Mouse (Mus musculus) liver, embryonic 12.5 days (tissue): ENCODE measurements around the gene Plpp3. TPM values are rescaled to one million over a fixed set of nuclear protein-coding genes. Genes with fewer than 3 reads are reported as not detected.
"Not testable (repeated sequence)": the region's sequence is repeated elsewhere in the genome, so short reads cannot be mapped to it uniquely, and the experiment has no call there.

Experiments used
- ATAC-seq: fragments of 200-750 bp; cut with Nextera tagmentation; 2 replicates; pipeline ENCODE4 v1.8.0; 2017; ENCODE audit warnings: moderate number of reproducible peaks, mild to moderate bottlenecking, moderate library complexity
- H3K27ac ChIP-seq: fragments of 300-500 bp; sonication (generic); 2 replicates; pipeline ENCODE4 v1.5.1; 2016; ENCODE audit warnings: mild to moderate bottlenecking
- H3K27me3 ChIP-seq: fragments of 300-500 bp; sonication (generic); replicated peaks from 2 replicates; pipeline ENCODE4 v1.6.1; 2016; ENCODE audit warnings: mild to moderate bottlenecking, moderate library complexity
- H3K36me3 ChIP-seq: fragments of 300-500 bp; sonication (generic); 2 replicates; pipeline ENCODE4 v1.6.1; 2016; ENCODE audit warnings: mild to moderate bottlenecking, moderate library complexity
- H3K4me1 ChIP-seq: fragments of 300-500 bp; sonication (generic); 2 replicates; pipeline ENCODE4 v1.6.1; 2016
- H3K4me2 ChIP-seq: fragments of 300-500 bp; sonication (generic); 2 replicates; pipeline ENCODE4 v1.6.1; 2016; ENCODE audit warnings: mild to moderate bottlenecking, moderate library complexity
- H3K4me3 ChIP-seq: fragments of 300-500 bp; sonication (generic); 2 replicates; pipeline ENCODE4 v1.5.1; 2016; ENCODE audit warnings: mild to moderate bottlenecking, moderate library complexity
- H3K9ac ChIP-seq: fragments of 300-500 bp; sonication (generic); 2 replicates; pipeline ENCODE4 v1.6.1; 2016; ENCODE audit warnings: mild to moderate bottlenecking, moderate library complexity
- H3K9me3 ChIP-seq: fragments of 300-500 bp; sonication (generic); replicated peaks from 2 replicates; pipeline ENCODE4 v1.6.1; 2016; ENCODE audit warnings: mild to moderate bottlenecking, moderate library complexity
- WGBS: fragments of 180-500 bp; shearing (Covaris S2); methylation state at CpG from one replicate; pipeline ENCODE4 v1.1.7; 2016; ENCODE audit not compliant: insufficient replicate concordance; 5-methylcytosine and 5-hydroxymethylcytosine counted together
- polyA plus RNA-seq: library from polyadenylated mRNA; unstranded; fragments of >200 nt; fragmentation: Nextera tagmentation; extraction: Ambion mirVana; gene quantifications from 2 replicates; pipeline ENCODE4 v1.2.1, GENCODE M21; 2016

Plpp3 gene
- polyA plus RNA-seq, 1 experiment from 2014 or later = 14.5 TPM

DNA sequence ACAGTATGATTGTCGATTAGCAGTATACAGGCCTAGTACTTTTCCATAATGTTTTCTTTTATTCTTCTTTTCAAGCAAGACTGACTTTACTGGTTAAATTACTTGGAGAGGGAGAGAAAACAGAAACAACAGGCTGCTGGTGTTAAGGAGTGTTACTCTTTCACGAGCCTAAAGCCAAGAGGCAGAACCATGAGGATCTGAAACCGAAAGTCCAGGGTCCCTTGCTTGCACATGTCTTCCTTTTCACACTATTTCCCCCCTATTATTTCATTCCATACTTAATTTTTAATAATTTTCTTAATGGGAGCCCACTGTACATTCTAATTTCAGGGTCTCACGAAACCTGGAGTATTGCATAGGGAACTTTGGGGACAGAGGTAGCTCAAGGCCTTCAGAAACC, 97.2 kb downstream of the Plpp3 start:
- Histone ChIP-seq H3K4me2 (no peak overlapping the region), H3K27ac (no peak overlapping the region), H3K4me1 (no peaks in the 10 kb centered on the region), H3K36me3 (no peaks in the 10 kb centered on the region), H3K4me3 (no peak overlapping the region), H3K9ac (no peak overlapping the region), H3K27me3 (no peaks in the 10 kb centered on the region), H3K9me3 (no peaks in the 10 kb centered on the region)
- no peak for ATAC-seq
- 69% methylated on average over 4 of the region's 4 CpGs for WGBS

DNA sequence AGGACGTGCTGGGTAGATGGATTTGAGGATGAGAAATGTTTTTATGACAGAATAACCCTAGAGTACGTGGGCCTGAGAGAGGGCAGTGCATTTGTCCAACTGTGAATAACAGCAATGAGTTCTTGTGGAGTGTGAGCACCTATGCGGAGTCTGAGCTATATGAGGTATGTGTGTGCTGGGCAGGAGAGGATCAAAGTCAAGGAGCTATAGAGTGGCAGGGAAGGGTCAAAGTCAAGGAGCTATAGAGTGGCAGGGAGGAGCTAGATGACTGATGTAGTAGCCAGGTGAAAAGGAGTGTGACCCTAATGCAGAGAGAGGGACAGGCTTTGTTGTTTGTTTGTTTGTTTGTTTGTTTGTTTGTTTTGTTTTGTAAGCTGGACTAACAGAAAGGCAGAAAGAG, 98.0 kb downstream of the Plpp3 start:
- H3K4me1 ChIP-seq = peaks cover 3% of the 10 kb centered on the region; the same call in 1 of the 2 replicates
- H3K9ac ChIP-seq = no peak overlapping the region
- H3K9me3 ChIP-seq = no peaks in the 10 kb centered on the region
- no peak overlapping the region for H3K4me3 ChIP-seq
- no peaks in the 10 kb centered on the region for H3K27me3 ChIP-seq
- 61% methylated on average over 3 of the region's 3 CpGs for WGBS
- no peak for ATAC-seq
- no peaks in the 10 kb centered on the region for H3K36me3 ChIP-seq
- no peak overlapping the region for H3K4me2 ChIP-seq
- no peak overlapping the region for H3K27ac ChIP-seq

DNA sequence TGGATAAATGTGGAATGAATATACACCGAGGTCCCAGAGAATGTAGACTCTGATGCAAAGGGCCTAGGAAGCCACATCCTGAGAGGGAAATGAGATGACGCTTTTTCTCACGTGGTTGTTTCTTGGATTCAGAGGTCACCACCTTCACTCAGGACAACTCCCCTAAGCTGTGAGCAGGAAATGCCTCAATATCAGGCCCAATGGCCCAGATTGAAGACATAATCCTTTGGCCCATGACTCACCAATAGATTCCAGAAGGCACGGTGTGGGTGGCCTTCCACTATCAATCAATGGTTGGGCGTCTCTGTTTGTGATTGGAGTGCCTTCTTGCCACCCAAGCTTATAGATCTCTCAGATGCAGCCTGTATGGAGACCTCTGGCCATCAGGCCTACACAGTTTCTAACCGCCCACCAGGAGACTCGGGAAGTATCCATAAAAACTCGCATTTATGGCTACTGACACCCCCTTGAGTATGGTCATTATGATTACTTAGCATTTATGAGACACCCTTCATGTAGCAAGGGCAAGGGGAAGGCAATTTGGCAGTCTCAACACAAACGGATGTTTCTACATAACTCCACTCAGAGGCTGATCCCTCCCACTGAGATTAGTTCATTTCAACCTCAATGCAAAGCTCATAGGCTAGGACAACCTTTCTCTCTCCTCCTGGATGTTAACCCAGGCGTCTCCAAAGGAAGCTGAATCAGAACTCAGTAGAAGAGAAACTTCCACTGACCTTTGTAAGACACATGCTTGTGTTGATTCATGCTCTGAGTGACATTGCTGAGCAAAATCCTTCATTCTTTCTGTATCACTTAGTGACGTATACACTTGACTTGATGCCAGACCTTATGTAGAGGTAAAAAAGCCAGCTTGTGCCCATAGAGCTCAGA, 100.8 kb downstream of the Plpp3 start:
- peaks cover 9% of the 10 kb centered on the region; the same call in 1 of the 2 replicates for H3K4me1 ChIP-seq
- H3K4me3 ChIP-seq = no peak overlapping the region
- whole genome bisulfite sequencing = 61% methylated on average over 11 of the region's 11 CpGs
- no peak for ATAC-seq
- no peak overlapping the region for H3K4me2 ChIP-seq
- no peak overlapping the region for H3K27ac ChIP-seq
- no peaks in the 10 kb centered on the region for H3K9me3 ChIP-seq
- H3K9ac ChIP-seq = no peak overlapping the region
- H3K27me3 ChIP-seq = no peaks in the 10 kb centered on the region
- H3K36me3 ChIP-seq = no peaks in the 10 kb centered on the region

DNA sequence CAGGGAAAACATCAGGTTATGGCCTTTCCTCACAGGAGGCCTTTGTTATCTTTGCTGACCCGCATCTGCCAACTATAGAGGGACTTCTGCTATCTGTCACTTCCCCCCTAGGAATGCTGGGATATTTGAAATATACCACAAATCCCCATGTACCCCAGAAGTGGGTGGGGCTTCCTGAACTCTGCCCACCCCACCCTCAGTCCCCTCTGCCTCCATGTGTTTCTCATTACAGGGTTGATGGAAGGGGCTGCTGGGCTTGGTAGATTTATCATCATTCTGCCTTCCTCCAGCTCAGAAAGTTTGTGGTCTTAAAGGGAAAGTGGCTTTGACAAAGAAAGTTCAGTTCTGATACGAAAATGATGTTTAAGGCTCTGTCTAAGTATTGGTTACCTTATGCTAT, 103.2 kb downstream of the Plpp3 start:
- Histone ChIP-seq H3K4me2 (no peak overlapping the region), H3K9me3 (no peaks in the 10 kb centered on the region), H3K27ac (no peak overlapping the region), H3K36me3 (no peaks in the 10 kb centered on the region), H3K27me3 (no peaks in the 10 kb centered on the region), H3K4me1 (peaks cover 9% of the 10 kb centered on the region; the same call in 1 of the 2 replicates), H3K4me3 (no peak overlapping the region), H3K9ac (no peak overlapping the region)
- no peak for ATAC-seq
- WGBS = 33% methylated on average over 2 of the region's 2 CpGs

DNA sequence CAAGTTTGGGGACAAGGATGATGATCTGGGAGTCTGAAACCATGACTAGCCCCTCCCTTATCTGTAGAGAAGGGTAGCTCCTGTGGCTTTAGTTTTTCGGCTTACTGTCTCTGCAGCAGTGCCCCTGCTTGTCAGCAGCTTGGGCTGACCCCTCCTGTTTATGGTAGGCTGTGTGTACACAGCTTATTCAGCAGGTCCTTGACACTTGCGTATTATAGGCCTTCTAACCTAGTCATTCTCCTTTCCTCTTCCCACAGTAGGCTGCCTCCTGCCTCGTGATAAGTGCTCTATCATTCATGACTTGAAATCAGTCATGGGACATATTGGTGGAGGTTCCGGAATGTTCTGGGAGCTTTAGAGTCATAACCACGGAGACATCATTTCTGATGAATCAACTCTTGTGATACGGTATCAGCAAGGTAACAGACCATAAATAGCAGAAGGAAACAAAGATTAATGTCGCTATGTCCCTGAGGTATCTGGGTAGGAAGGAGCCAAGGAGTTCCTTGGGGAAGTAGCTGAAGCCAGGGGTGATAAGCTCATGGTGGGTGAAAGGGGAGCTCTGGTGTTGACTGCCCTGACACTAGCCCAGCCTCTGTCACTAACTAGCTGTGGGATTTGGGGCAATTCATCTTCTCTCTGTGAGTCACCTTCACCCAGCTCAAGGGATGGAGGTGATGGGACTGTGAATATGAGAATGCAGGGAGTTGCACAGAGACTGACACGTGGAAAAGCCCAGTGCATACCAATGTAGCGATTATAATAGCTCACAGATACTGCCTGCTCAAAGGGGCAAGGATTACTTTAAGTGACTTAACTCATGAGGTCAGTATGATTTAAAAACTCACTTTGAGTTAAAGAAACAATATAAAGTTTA, 104.0 kb downstream of the Plpp3 start:
- no peaks in the 10 kb centered on the region for H3K27me3 ChIP-seq

DNA sequence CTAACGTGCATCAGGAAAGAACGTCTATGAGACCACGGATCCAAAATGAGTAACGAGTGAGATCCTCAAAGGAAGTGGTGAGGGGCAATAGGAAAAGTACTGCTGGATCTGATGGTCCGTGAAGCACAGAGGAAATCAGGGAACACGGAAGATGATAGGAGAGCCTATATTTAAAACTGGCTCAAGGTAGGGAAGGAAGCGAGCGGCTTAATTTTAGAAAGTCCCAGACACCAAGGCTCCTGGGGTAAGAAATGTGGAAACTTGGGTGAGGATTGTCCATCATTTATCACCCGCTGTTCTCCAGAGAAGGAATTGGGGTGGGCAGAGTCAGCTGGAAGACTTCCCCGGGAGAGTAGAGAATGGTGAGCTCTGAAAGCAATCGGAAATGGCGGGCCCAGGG, 105.2 kb downstream of the Plpp3 start:
- H3K9ac ChIP-seq = no peak overlapping the region
- H3K36me3 ChIP-seq = no peaks in the 10 kb centered on the region
- ATAC-seq = no peak
- WGBS = 63% methylated on average over 12 of the region's 12 CpGs
- peaks cover 9% of the 10 kb centered on the region; the same call in 1 of the 2 replicates for H3K4me1 ChIP-seq
- no peaks in the 10 kb centered on the region for H3K9me3 ChIP-seq
- no peak overlapping the region for H3K4me2 ChIP-seq
- no peak overlapping the region for H3K4me3 ChIP-seq
- no peak overlapping the region for H3K27ac ChIP-seq
- H3K27me3 ChIP-seq = no peaks in the 10 kb centered on the region

More for the DNA sequence above, 104.0 kb downstream of the Plpp3 start:
- Histone ChIP-seq H3K9ac (no peak overlapping the region), H3K4me3 (no peak overlapping the region), H3K4me2 (no peak overlapping the region), H3K9me3 (no peaks in the 10 kb centered on the region), H3K36me3 (no peaks in the 10 kb centered on the region), H3K27ac (no peak overlapping the region), H3K4me1 (peaks cover 9% of the 10 kb centered on the region; the same call in 1 of the 2 replicates)
- WGBS = 43% methylated on average over 9 of the region's 9 CpGs
- ATAC-seq = peak; percentile 46; the same call in 1 of the 2 replicates

DNA sequence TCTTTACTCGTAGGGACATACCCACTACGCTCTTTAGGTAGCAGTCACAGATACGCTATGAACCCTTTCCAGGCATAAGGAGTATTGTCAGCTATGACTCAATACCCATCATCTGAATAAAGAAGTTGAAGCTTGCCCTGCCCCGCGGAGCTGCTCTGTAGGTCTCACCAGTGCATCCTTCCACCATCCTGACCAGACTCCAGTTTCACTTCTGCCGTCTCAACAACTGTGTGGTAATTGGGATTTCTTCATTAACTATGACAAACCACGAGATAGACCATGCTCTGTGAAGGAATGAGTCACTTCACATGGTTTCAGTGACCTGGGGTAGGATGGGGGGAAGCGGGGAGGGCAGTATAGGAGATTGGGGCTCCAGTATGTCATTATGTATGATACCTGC, 106.5 kb downstream of the Plpp3 start:
- no peak for ATAC-seq
- Histone ChIP-seq H3K27ac (no peak overlapping the region), H3K36me3 (no peaks in the 10 kb centered on the region), H3K4me2 (no peak overlapping the region), H3K9ac (no peak overlapping the region), H3K4me1 (peaks cover 9% of the 10 kb centered on the region; the same call in 1 of the 2 replicates), H3K4me3 (no peak overlapping the region), H3K9me3 (no peaks in the 10 kb centered on the region), H3K27me3 (no peaks in the 10 kb centered on the region)
- 74% methylated on average over 8 of the region's 8 CpGs for WGBS

DNA sequence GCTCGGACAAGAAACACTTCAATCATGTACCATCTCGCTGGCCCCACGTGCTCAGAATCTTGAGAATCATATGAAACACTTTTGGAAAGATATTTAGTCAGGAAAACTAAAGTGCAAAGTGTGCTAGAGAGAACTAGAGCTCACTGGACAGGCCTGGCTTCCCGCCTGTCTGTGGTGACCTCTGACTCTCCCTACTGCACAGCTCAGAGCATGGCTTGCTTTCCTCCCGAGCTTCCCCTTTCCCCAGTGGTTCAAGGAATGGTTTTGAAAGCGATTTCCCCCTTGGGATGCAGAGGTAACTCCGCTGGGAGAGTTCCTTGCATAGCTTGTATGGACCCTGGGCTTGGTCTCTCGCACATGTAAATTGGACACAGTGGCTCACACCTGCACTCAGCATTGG, 107.9 kb downstream of the Plpp3 start:
- no peaks in the 10 kb centered on the region for H3K36me3 ChIP-seq
- H3K9me3 ChIP-seq = no peaks in the 10 kb centered on the region
- no peak for ATAC-seq
- H3K27me3 ChIP-seq = no peaks in the 10 kb centered on the region
- no peak overlapping the region for H3K4me2 ChIP-seq
- no peak overlapping the region for H3K27ac ChIP-seq
- WGBS = 58% methylated on average over 8 of the region's 8 CpGs
- peaks cover 8% of the 10 kb centered on the region; the same call in 1 of the 2 replicates for H3K4me1 ChIP-seq
- no peak overlapping the region for H3K4me3 ChIP-seq
- H3K9ac ChIP-seq = no peak overlapping the region

DNA sequence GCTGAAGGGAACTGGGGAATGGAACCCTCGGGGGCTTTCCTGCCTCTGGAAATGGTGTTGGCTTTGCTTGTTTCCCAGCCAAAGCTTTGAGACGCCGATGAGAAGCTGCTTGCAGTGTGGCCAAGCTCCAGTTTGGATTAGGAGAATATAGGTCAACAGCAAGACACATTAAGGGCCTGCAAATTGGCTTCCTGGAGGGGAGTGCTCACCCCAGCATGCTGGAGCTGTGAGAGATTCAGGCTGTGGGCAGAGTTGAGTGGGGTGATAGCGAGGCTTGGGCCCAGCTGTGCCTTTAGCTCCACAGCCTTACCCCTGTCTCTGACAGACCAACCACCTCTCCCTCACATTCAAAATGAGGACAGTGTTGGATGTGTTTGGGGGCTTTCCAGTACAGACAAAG, 108.5 kb downstream of the Plpp3 start:
- Histone ChIP-seq H3K9ac (no peak overlapping the region), H3K4me3 (no peak overlapping the region), H3K4me2 (no peak overlapping the region), H3K27ac (no peak overlapping the region), H3K9me3 (no peaks in the 10 kb centered on the region), H3K36me3 (no peaks in the 10 kb centered on the region), H3K4me1 (peaks cover 3% of the 10 kb centered on the region; the same call in 1 of the 2 replicates), H3K27me3 (no peaks in the 10 kb centered on the region)
- ATAC-seq = no peak
- 66% methylated on average over 4 of the region's 4 CpGs for WGBS

DNA sequence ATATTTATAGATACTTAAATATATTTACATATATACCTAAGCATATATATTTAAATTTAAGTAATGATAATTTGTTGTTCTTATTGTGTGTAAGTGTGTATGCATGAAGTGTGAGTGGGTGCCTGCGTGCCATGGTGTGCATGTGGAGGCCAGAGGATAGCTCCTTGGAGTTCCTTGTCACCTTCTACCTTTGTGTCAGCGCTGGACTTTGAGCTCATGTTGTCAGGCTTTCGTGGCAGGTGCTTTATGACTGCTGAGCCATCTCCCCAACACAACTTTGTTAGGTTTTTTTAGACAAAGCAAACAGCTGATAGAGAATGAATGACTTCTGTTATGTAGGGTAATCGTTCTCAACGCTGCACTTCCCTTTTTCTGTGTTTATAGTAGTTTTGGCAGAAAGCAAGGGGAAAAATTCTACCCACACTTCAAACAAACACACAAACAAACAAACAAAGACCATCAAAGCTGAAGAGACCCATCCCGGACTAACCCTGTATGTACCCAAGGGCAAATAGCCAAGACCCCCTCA, 111.1 kb downstream of the Plpp3 start:
- no peak for ATAC-seq
- Histone ChIP-seq H3K4me3 (no peak overlapping the region), H3K9ac (no peak overlapping the region), H3K27ac (no peak overlapping the region), H3K4me1 (no peaks in the 10 kb centered on the region), H3K4me2 (no peak overlapping the region), H3K9me3 (no peaks in the 10 kb centered on the region), H3K27me3 (no peaks in the 10 kb centered on the region), H3K36me3 (no peaks in the 10 kb centered on the region)
- WGBS = 52% methylated on average over 6 of the region's 6 CpGs

DNA sequence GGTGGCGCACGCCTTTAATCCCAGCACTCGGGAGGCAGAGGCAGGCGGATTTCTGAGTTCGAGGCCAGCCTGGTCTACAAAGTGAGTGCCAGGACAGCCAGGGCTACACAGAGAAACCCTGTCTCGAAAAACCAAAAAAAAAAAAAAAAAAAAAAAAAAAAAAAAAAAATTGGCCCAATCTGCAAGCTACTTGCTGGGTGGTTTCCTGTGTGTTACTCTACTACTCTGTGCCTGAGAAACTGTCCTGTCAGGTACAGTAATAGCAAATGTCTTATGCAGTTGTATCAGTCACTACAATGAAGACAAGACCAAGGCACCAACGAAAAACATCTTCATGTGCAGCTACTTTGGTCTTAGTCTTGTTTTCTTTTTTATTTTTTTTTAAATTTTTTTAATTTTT, 112.3 kb downstream of the Plpp3 start:
- not testable (repeated sequence) for H3K36me3 ChIP-seq, H3K4me1 ChIP-seq, ATAC-seq, H3K9ac ChIP-seq, H3K4me2 ChIP-seq, H3K9me3 ChIP-seq, H3K4me3 ChIP-seq, H3K27me3 ChIP-seq, H3K27ac ChIP-seq
- WGBS = 69% methylated on average over 6 of the region's 7 CpGs

DNA sequence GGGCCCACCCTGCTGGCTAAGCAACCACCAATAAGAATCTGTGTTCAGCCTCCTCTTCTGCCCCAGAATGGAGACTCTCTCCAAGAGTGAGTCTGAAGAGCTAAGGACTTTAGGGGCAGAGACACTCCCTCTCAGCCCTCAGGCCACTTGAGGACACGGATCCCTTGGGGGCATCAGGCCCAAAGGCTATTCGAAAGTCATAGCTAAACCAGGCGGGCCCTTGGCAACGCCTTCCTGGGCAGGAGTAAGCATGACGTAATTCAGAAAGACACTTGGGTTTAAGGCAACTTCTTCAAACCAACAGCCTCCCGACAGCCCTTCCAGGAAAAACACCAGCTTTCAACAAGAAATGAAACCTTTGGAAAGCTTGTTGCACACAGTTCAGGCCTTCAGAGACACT, 114.0 kb downstream of the Plpp3 start:
- Histone ChIP-seq H3K9ac (no peak overlapping the region), H3K27me3 (no peaks in the 10 kb centered on the region), H3K9me3 (no peaks in the 10 kb centered on the region), H3K4me2 (no peak overlapping the region), H3K27ac (no peak overlapping the region), H3K4me1 (no peaks in the 10 kb centered on the region), H3K36me3 (no peaks in the 10 kb centered on the region), H3K4me3 (no peak overlapping the region)
- ATAC-seq = no peak
- WGBS = 77% methylated on average over 6 of the region's 6 CpGs
